Mouse (Mus musculus): ENCODE data around the gene Impdh1. TPM values are rescaled to one million over a fixed set of nuclear protein-coding genes. Genes with fewer than 3 reads are reported as not detected.

Impdh1 gene
- polyA plus RNA-seq (2015; fragmentation: Nextera tagmentation; extraction: Ambion mirVana): 42.7 and 48.4 TPM in 2 replicates

DNA sequence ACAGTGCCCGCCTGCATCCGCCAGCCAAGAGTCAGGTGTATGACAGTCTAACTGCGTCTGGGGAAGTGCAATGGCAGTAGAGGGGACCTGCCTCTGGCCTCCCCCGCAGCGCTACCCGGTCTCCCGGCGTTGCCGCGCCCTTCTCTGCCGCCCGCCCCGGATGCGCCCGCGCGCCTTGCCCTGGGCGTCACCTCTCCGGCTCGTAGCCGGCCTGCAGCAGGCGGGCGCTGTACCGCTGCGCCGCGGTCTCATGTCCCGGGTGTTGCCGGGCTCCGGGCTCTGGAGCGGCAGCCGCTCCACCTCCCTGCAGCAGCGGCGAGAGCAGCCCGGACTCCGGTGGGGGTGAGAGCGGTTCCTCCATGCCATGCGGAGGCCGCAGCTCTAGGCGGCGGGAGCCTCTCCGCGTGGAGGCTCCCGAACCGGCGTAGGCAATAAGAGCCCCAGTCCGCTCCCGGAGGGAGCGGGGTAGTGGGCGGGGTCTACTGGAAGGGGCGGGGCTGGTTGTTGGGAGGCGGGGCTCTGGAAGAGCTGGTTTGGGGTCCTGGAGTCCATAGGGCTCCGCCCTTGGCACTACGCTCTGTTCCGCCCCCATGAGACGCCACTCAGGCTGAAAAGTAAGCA lies at the start of gene Impdh1:
Impdh1 (minus strand) TSS at position 484 of the 621 bp plus-strand sequence.
- Histone ChIP-seq H3K4me3 (ENCODE audit: low read length) (peak within 1 kb of the TSS; percentile 78), H3K36me3 (ENCODE audit: control insufficient read depth, insufficient read depth) (no peaks in the 10 kb centered on the region), H3K27me3 (ENCODE audit: control insufficient read depth, insufficient read depth, low read length) (no peaks in the 10 kb centered on the region), H3K4me1 (ENCODE audit: control insufficient read depth, insufficient read depth, low read length) (peaks cover 19% of the 10 kb centered on the region), H3K9ac (ENCODE audit: low read length) (peak within 1 kb of the TSS; percentile 83), H3K27ac (ENCODE audit: low read length) (peak within 1 kb of the TSS; percentile 41; the same call in 1 of the 2 replicates), H3K4me2 (ENCODE audit: low read depth, low read length) (peak within 1 kb of the TSS; percentile 98), H3K9me3 (replicated peaks; ENCODE audit: control insufficient read depth, low read length) (no peaks in the 10 kb centered on the region)
- WGBS: under 1% methylated on average over 55 of the region's 56 CpGs
- peak; percentile 72 for ATAC-seq (replicated peaks; ENCODE audit: extremely low read depth, insufficient read depth, low FRiP score)

DNA sequence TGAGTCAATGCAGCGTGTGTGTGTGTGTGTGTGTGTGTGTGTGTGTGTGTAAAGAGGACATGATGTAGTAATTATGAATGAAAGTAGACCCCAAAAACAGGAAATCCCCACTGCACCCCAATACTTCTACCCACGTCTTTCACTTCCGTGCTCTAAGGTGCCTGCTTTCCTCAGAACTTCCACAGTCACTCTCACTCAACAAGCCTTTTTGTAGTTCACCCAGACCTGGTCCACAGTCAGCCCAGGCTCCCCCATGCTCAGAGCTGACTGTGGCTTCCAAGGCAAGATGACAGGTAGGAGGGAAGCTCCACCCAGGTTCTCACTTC lies 48.3 kb upstream of the Impdh1 start:
- no peak overlapping the region for H3K27ac ChIP-seq (ENCODE audit: low read length)
- no peak for ATAC-seq (replicated peaks; ENCODE audit: extremely low read depth, insufficient read depth, low FRiP score)
- H3K36me3 ChIP-seq (ENCODE audit: control insufficient read depth, insufficient read depth): no peaks in the 10 kb centered on the region
- H3K9me3 ChIP-seq (replicated peaks; ENCODE audit: control insufficient read depth, low read length): no peaks in the 10 kb centered on the region
- H3K4me2 ChIP-seq (ENCODE audit: low read depth, low read length): no peak overlapping the region
- H3K27me3 ChIP-seq (ENCODE audit: control insufficient read depth, insufficient read depth, low read length): no peaks in the 10 kb centered on the region
- WGBS: 72% methylated on average over 3 of the region's 3 CpGs
- no peak overlapping the region for H3K4me3 ChIP-seq (ENCODE audit: low read length)
- no peaks in the 10 kb centered on the region for H3K4me1 ChIP-seq (ENCODE audit: control insufficient read depth, insufficient read depth, low read length)
- no peak overlapping the region for H3K9ac ChIP-seq (ENCODE audit: low read length)

DNA sequence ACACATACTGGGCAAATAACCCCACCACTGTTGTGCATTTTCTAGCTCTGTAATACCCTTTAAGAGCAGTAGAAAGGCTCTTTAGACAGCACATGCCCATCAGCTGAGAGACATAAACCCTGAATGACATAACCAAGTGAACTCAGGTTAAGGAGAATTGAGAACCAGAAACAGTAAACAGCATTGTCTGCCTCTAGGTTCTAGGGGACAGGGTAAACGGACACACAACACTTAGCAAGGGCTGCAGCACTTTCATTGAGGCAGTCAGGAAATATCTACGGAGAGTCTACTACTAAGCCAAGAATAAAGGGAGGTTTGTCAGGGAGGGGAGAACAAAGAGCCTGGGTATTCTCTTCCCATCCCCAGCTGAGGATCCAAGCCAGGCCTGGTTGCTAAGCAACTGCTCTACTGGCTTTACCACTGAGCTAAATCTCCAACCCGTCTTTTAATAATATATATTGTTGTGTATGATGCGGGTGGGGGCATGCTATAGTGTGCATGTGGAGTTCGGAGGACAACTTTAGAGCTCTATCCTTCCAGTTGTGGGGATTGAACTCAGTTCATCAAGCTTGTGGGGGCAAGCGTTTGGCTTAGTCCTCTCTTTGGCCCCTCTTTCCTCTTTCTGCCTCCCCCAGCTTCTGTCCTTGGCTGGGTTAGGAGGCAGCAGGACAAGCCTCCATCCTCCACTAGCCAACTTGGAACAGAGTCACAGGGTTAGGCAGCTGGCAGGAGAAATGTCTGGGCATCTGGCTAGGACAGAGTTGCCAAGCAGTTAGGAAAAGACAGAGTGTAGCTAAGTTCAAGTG lies 47.7 kb upstream of the Impdh1 start:
- no peaks in the 10 kb centered on the region for H3K9me3 ChIP-seq (replicated peaks; ENCODE audit: control insufficient read depth, low read length)
- no peak for ATAC-seq (replicated peaks; ENCODE audit: extremely low read depth, insufficient read depth, low FRiP score)
- no peak overlapping the region for H3K4me3 ChIP-seq (ENCODE audit: low read length)
- H3K36me3 ChIP-seq (ENCODE audit: control insufficient read depth, insufficient read depth): no peaks in the 10 kb centered on the region
- WGBS: 61% methylated on average over 6 of the region's 6 CpGs
- no peak overlapping the region for H3K9ac ChIP-seq (ENCODE audit: low read length)
- H3K27ac ChIP-seq (ENCODE audit: low read length): no peak overlapping the region
- H3K27me3 ChIP-seq (ENCODE audit: control insufficient read depth, insufficient read depth, low read length): no peaks in the 10 kb centered on the region
- H3K4me1 ChIP-seq (ENCODE audit: control insufficient read depth, insufficient read depth, low read length): no peaks in the 10 kb centered on the region
- no peak overlapping the region for H3K4me2 ChIP-seq (ENCODE audit: low read depth, low read length)

DNA sequence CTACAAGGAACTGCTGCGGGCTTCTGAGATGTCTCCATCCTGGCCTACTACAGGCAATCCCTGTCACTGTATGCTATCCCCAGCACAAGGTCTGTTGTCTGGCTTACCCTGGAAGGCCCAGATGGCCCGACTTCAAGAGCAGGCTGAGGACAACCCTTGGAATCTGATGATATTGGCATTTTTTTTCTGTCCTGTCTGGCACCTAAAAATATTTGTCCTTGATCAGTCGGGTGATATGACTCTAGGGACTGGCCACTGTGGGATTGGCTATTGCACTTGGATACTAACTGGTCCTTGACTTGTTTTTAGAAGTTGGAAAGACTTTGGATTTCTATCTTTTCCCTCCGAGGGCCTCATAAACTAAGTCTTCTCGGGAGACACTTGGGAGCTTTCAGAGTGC lies 45.7 kb upstream of the Impdh1 start:
- Histone ChIP-seq H3K27me3 (ENCODE audit: control insufficient read depth, insufficient read depth, low read length) (no peaks in the 10 kb centered on the region), H3K4me1 (ENCODE audit: control insufficient read depth, insufficient read depth, low read length) (no peaks in the 10 kb centered on the region), H3K4me2 (ENCODE audit: low read depth, low read length) (no peak overlapping the region), H3K27ac (ENCODE audit: low read length) (no peak overlapping the region), H3K4me3 (ENCODE audit: low read length) (no peak overlapping the region), H3K9me3 (replicated peaks; ENCODE audit: control insufficient read depth, low read length) (no peaks in the 10 kb centered on the region), H3K36me3 (ENCODE audit: control insufficient read depth, insufficient read depth) (no peaks in the 10 kb centered on the region), H3K9ac (ENCODE audit: low read length) (no peak overlapping the region)
- ATAC-seq (replicated peaks; ENCODE audit: extremely low read depth, insufficient read depth, low FRiP score): no peak
- 69% methylated on average over 5 of the region's 5 CpGs for WGBS

DNA sequence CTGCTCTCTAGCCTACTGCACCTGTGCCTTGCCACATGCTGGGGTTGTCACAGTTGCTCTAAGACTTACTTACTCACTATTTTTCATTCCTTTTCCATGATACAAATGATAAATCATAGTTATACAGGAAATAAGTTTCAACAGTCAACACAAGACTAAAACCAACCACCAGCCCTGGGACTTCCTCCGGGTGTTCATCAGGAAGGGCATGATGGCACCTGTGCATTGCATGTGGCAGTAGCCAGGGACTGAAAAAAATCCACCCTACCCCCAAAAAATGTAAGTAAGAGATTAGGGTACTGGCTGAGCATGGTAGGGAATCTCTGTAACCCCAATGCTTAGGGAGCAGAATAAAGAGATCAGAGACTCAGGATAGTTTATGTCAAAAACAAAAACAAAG lies 43.3 kb upstream of the Impdh1 start:
- WGBS: 70% methylated on average over 1 of the region's 1 CpGs
- Histone ChIP-seq H3K4me2 (ENCODE audit: low read depth, low read length) (no peak overlapping the region), H3K27me3 (ENCODE audit: control insufficient read depth, insufficient read depth, low read length) (no peaks in the 10 kb centered on the region), H3K27ac (ENCODE audit: low read length) (no peak overlapping the region), H3K9me3 (replicated peaks; ENCODE audit: control insufficient read depth, low read length) (no peaks in the 10 kb centered on the region), H3K4me3 (ENCODE audit: low read length) (no peak overlapping the region), H3K4me1 (ENCODE audit: control insufficient read depth, insufficient read depth, low read length) (no peaks in the 10 kb centered on the region), H3K36me3 (ENCODE audit: control insufficient read depth, insufficient read depth) (no peaks in the 10 kb centered on the region), H3K9ac (ENCODE audit: low read length) (no peak overlapping the region)
- no peak for ATAC-seq (replicated peaks; ENCODE audit: extremely low read depth, insufficient read depth, low FRiP score)

DNA sequence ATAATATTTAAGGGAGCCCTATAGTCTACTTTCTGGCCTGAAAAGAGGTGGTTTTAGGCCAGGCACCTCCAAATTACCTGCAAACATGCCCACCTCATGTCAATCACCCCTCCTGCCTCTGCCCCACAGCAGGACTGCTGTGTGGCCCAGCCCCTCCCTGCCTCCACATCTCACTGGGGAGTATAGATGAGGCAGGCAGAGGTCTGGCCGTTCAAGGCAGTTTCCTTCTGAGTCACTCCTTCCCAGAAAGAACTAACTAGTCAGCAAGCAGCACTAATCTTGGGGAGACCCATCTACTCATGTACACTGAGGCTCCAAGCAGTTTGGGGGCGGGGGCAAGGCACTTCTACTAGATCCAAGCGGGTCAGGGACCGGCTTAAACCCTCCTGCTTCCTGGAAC lies 30.9 kb upstream of the Impdh1 start:
- no peak overlapping the region for H3K27ac ChIP-seq (ENCODE audit: low read length)
- H3K4me2 ChIP-seq (ENCODE audit: low read depth, low read length): no peak overlapping the region
- H3K9me3 ChIP-seq (replicated peaks; ENCODE audit: control insufficient read depth, low read length): no peaks in the 10 kb centered on the region
- H3K4me1 ChIP-seq (ENCODE audit: control insufficient read depth, insufficient read depth, low read length): no peaks in the 10 kb centered on the region
- no peaks in the 10 kb centered on the region for H3K27me3 ChIP-seq (ENCODE audit: control insufficient read depth, insufficient read depth, low read length)
- no peak overlapping the region for H3K4me3 ChIP-seq (ENCODE audit: low read length)
- ATAC-seq (replicated peaks; ENCODE audit: extremely low read depth, insufficient read depth, low FRiP score): no peak
- WGBS: 60% methylated on average over 4 of the region's 4 CpGs
- no peaks in the 10 kb centered on the region for H3K36me3 ChIP-seq (ENCODE audit: control insufficient read depth, insufficient read depth)
- no peak overlapping the region for H3K9ac ChIP-seq (ENCODE audit: low read length)

DNA sequence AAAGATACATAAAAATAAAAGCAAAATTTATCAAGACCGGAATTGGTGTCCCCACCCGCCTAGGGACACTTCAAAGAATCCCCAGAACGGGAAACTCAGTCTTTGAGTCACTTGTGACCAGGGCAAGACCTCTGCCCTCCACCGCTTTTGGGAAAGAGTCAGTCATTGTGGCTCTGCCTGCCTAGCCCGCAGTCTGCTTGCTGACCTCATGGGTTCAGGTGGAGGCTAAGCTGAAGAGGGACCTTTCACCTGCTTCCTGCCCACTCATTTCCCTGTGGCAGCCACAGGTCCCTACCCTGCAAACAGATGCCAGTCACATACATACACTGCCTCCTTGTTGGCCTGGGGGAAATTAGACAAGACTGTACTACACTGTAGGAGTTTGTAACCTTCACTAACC lies 30.4 kb upstream of the Impdh1 start:
- Histone ChIP-seq H3K27ac (ENCODE audit: low read length) (no peak overlapping the region), H3K4me2 (ENCODE audit: low read depth, low read length) (no peak overlapping the region), H3K36me3 (ENCODE audit: control insufficient read depth, insufficient read depth) (no peaks in the 10 kb centered on the region), H3K9me3 (replicated peaks; ENCODE audit: control insufficient read depth, low read length) (no peaks in the 10 kb centered on the region), H3K9ac (ENCODE audit: low read length) (no peak overlapping the region), H3K27me3 (ENCODE audit: control insufficient read depth, insufficient read depth, low read length) (no peaks in the 10 kb centered on the region), H3K4me1 (ENCODE audit: control insufficient read depth, insufficient read depth, low read length) (no peaks in the 10 kb centered on the region), H3K4me3 (ENCODE audit: low read length) (no peak overlapping the region)
- no peak for ATAC-seq (replicated peaks; ENCODE audit: extremely low read depth, insufficient read depth, low FRiP score)
- WGBS: 62% methylated on average over 5 of the region's 5 CpGs

DNA sequence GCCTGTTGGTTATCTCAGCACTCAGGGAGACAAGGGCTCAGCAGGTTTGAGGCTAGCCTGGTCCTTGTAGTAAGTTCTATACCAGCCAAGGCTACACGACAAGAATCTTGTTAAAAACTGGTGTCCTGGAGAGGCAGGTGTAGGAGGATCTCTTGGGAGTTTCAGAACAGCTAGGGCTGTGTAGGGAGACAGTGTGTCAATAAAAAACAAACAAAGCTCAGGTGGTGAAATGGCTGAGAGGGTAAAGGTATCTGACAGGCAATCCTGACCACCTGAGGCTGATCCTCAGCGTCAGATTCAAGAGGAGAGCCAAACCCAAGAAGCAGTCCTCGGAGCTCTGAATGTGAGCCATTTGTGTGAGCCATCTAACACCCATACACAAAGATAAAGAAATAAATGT lies 30.0 kb upstream of the Impdh1 start:
- 63% methylated on average over 3 of the region's 3 CpGs for WGBS
- Histone ChIP-seq H3K4me2 (ENCODE audit: low read depth, low read length) (no peak overlapping the region), H3K36me3 (ENCODE audit: control insufficient read depth, insufficient read depth) (no peaks in the 10 kb centered on the region), H3K27ac (ENCODE audit: low read length) (no peak overlapping the region), H3K4me3 (ENCODE audit: low read length) (no peak overlapping the region), H3K9me3 (replicated peaks; ENCODE audit: control insufficient read depth, low read length) (no peaks in the 10 kb centered on the region), H3K27me3 (ENCODE audit: control insufficient read depth, insufficient read depth, low read length) (no peaks in the 10 kb centered on the region), H3K9ac (ENCODE audit: low read length) (no peak overlapping the region), H3K4me1 (ENCODE audit: control insufficient read depth, insufficient read depth, low read length) (no peaks in the 10 kb centered on the region)
- ATAC-seq (replicated peaks; ENCODE audit: extremely low read depth, insufficient read depth, low FRiP score): no peak

DNA sequence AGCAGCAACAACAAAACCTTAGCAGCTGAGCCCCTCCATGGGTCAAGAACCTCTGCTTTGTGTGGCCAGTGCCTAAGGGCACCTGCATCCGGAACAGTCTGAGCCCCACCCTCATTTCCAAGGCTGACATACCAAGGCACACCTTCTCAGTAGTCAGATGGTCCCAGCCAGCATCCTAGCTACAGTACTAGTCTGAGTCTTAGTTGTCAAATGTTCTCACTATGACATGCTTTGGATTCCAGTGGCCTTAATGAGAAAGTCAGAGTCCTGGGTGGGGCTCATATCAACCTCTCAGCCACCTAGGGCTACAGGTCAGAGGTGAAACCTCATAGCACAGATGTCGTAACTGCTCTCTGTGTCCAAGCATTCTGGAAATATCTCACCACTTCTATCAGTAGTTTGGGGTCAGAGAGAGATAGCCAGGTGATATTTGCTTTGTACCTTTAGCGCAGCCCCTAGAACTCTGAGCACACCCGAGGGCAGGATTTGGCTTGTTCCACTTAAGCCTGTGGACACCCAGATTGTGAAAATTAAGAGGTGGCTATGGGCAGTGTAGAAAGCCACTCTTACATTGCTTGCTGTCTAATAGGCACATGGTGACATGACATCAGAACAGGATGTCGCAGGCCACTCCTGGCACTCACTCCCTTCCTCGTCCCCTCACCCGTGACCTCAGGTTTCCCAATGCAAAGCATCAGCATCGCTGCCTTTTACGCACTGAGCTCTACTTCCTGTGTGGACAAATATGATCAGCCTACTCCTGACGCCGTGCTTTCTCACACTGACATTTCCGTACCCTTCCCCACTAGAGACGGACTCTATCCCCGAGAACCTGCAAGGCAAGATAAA lies 29.3 kb upstream of the Impdh1 start:
- no peaks in the 10 kb centered on the region for H3K36me3 ChIP-seq (ENCODE audit: control insufficient read depth, insufficient read depth)
- H3K9me3 ChIP-seq (replicated peaks; ENCODE audit: control insufficient read depth, low read length): no peaks in the 10 kb centered on the region
- no peaks in the 10 kb centered on the region for H3K4me1 ChIP-seq (ENCODE audit: control insufficient read depth, insufficient read depth, low read length)
- H3K9ac ChIP-seq (ENCODE audit: low read length): no peak overlapping the region
- no peak overlapping the region for H3K27ac ChIP-seq (ENCODE audit: low read length)
- no peak for ATAC-seq (replicated peaks; ENCODE audit: extremely low read depth, insufficient read depth, low FRiP score)
- 43% methylated on average over 14 of the region's 14 CpGs for WGBS
- H3K4me3 ChIP-seq (ENCODE audit: low read length): no peak overlapping the region
- no peaks in the 10 kb centered on the region for H3K27me3 ChIP-seq (ENCODE audit: control insufficient read depth, insufficient read depth, low read length)
- no peak overlapping the region for H3K4me2 ChIP-seq (ENCODE audit: low read depth, low read length)

Measured in heart, embryonic 16.5 days (tissue).